Mouse (Mus musculus): ENCODE results near the gene Flvcr2.

GRCm38 (mm10) chr12:85736203-85736602 lies 10.1 kb upstream of the Flvcr2 start:
- TF ChIP-seq POLR2A (IDR thresholded peaks at IDR 0.05; ENCODE audit: control insufficient read depth in 1 of 2, insufficient read depth in 1 of 2, low read depth in 1 of 2, low read length in 2 of 2, poor library complexity in 1 of 2) (no peak), MAFK (IDR thresholded peaks at IDR 0.05; ENCODE audit: borderline replicate concordance, low read depth, low read length) (no peak), RCOR1 (IDR thresholded peaks at IDR 0.05; ENCODE audit: low read depth, low read length) (no peak), BHLHE40 (IDR thresholded peaks at IDR 0.05; ENCODE audit: borderline replicate concordance, low read depth, low read length) (no peak), MAX (IDR thresholded peaks at IDR 0.05; ENCODE audit: low read length) (no peak), NRF1 (IDR thresholded peaks at IDR 0.05; ENCODE audit: insufficient read depth, low read depth, low read length, poor library complexity, severe bottlenecking) (no peak), TAL1 (IDR thresholded peaks at IDR 0.05; ENCODE audit: low read length) (no peak), GATA1 (IDR thresholded peaks at IDR 0.05; ENCODE audit: low read depth, low read length) (no peak), EP300 (IDR thresholded peaks at IDR 0.05; ENCODE audit: low read depth in 1 of 2, low read length in 2 of 2) (no peak), CTCF (IDR thresholded peaks at IDR 0.05 in 2 of 3, conservative IDR thresholded peaks at IDR 0.05 in 1 of 3; ENCODE audit: control insufficient read depth in 1 of 3, insufficient read depth in 1 of 3, low read depth in 2 of 3, low read length in 3 of 3, poor library complexity in 1 of 3, severe bottlenecking in 1 of 3) (no peak), ZC3H11A (IDR thresholded peaks at IDR 0.05; ENCODE audit: low read depth, low read length) (no peak), USF1 (IDR thresholded peaks at IDR 0.05; ENCODE audit: low read depth, low read length) (no peak), ZKSCAN1 (IDR thresholded peaks at IDR 0.05; ENCODE audit: low read depth, low read length) (no peak)

All from MEL (cell line).